Mouse (Mus musculus) monocyte, adult 59 days (primary cell): ENCODE data around the gene Mllt1. TPM values are rescaled to one million over a fixed set of nuclear protein-coding genes. Genes with fewer than 3 reads are reported as not detected.

Experiments
- total RNA-seq, 2 experiments: library from RNA; stranded (reverse); gene quantifications; one replicate each; pipeline ENCODE4 v1.2.4; 2023

The Mllt1 gene
- 10 to 100 TPM; 27.3 to 28.0 TPM for total RNA-seq

GRCm38 (mm10) chr17:56935363-56936131 is at the start of gene Mllt1:
Gene Mllt1, minus strand, starts transcription at chr17:56935415.

DNA sequence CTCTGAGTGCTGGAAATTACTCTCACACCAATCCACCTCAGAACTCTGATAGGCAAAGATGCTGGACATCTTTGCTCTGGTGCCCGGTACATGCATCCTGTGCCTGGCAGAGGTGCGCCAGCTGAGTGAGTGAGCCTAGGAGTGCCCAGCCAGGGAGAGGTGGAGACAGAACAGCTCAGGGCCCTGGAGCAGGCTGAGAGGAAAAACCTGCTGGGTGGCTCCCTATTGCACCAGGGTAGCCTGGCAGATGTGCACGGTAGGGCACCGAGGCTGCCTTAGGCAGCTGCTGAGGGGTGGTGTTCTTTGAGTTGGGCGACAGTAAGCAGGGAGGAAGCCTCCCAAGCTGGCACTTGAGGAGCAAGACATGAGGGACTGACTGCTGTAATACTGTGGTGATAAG is 46.8 kb upstream of the Mllt1 start, which contains the start of gene Acer1:
Gene Acer1 (minus strand): TSS at position 114 of the 400 bp plus-strand sequence.

DNA sequence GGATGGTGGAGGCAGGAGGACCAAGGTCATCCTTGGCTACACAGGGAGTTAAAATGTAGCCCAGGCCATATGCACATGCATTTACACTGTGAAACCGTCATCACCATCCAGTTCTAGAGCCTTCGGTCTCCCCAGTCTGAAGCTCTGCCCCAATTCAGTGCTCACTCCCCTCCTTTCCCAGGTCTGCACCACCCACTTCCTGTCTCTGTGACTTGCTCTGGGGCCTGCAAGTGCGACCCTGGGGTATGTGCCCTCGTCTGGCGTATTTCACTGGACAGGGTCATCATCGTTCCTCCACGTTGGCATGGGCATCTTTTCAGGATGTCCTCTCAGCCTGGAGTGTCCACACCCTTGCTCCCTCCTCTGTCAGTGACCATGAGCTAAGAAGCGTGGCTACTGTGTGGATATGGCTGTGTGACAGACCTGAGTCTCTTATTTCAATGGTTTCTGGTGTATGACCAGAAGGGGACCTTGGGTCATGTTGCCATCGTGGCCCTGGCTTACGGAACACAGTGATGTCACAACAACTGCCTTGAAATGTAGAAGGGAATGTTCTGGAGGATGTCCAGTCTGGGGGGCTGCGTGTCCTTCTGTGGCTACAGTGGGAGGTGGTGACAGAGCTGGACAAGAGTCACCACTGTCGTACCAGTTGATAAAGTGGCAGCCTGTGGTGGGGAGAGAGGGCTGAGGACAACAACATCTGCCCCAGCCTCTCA is 60.1 kb downstream of the Mllt1 start, which contains the start of gene 1700061G19Rik:
Gene 1700061G19Rik (plus strand): TSS at position 542 of the 716 bp plus-strand sequence.

DNA sequence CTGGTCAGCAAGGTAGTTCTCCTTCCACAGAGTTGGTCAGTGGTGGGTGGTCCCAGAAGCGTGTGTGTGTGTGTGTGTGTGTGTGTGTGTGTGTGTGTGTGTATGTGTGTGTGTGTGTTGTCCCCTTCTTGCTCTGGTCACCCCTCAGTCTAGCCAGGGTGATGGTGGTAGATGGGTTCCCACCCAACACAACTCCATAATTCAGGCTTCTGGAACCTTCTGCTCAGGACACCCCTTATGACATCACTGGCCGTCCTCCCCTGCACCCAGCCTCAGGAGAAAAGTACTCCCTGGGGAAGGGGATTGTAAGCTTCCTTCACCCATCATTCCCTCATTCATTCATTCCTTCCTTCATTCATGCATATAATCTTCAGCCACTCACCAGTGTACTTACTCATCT is 61.0 kb downstream of the Mllt1 start, which contains the start of gene Acsbg2:
Gene Acsbg2 (minus strand): TSS at position 211 of the 400 bp plus-strand sequence.

Other genes with a start within 250 kb of the Mllt1 start
- 10 to 100 TPM; 65.3 to 82.2 TPM for gene Ndufa11, start 217.6 kb downstream of the Mllt1 start, total RNA-seq
- gene Vmac, start 217.4 kb downstream of the Mllt1 start, total RNA-seq: 1 to 10 TPM; 5.4 to 5.7 TPM
- not detected for gene Nrtn, start 177.9 kb downstream of the Mllt1 start, total RNA-seq
- 10 to 100 TPM; 47.3 to 49.5 TPM for gene Dus3l, start 170.7 kb downstream of the Mllt1 start, total RNA-seq
- under 1 TPM; 0.42 to 0.70 TPM for gene Prr22, start 165.2 kb downstream of the Mllt1 start, total RNA-seq
- 10 to 100 TPM; 71.8 to 73.4 TPM for gene Rfx2, start 104.4 kb downstream of the Mllt1 start, total RNA-seq
- gene Acsbg2, start 61.0 kb downstream of the Mllt1 start, total RNA-seq: not detected
- gene 1700061G19Rik, start 59.9 kb downstream of the Mllt1 start, total RNA-seq: under 1 TPM in 1 of 2 experiments, not detected in 1; 0.24 TPM
- gene Acer1, start 46.7 kb upstream of the Mllt1 start, total RNA-seq: not detected
- 10 to 100 TPM; 12.6 to 19.9 TPM for gene Clpp, start 54.9 kb upstream of the Mllt1 start, total RNA-seq
- 10 to 100 TPM; 11.1 to 12.4 TPM for gene Alkbh7, start 61.9 kb upstream of the Mllt1 start, total RNA-seq
- 1 to 10 TPM in 1 of 2 experiments, not detected in 1; 1.6 TPM for gene Pspn, start 64.6 kb upstream of the Mllt1 start, total RNA-seq
- gene Gtf2f1, start 75.9 kb upstream of the Mllt1 start, total RNA-seq: 10 to 100 TPM; 46.9 to 54.3 TPM
- gene Gm17949, start 76.1 kb upstream of the Mllt1 start, total RNA-seq: not detected
- 100 to 1,000 TPM in 1 of 2 experiments, 10 to 100 TPM in 1; 98.9 to 101 TPM for gene Khsrp, start 96.1 kb upstream of the Mllt1 start, total RNA-seq
- gene Slc25a41, start 106.2 kb upstream of the Mllt1 start, total RNA-seq: not detected
- gene Crb3, start 123.7 kb upstream of the Mllt1 start, total RNA-seq: not detected
- gene Slc25a23, start 124.4 kb upstream of the Mllt1 start, total RNA-seq: 1 to 10 TPM; 4.1 to 5.2 TPM
- gene Dennd1c, start 143.1 kb upstream of the Mllt1 start, total RNA-seq: 100 to 1,000 TPM; 114 to 120 TPM
- gene Tubb4a, start 152.4 kb upstream of the Mllt1 start, total RNA-seq: not detected
- gene Tnfsf9, start 169.9 kb upstream of the Mllt1 start, total RNA-seq: 10 to 100 TPM; 15.9 to 16.5 TPM
- gene Cd70, start 214.4 kb upstream of the Mllt1 start, total RNA-seq: not detected